Mouse (Mus musculus): ENCODE results near the gene Ulk3. TPM values are rescaled to one million over a fixed set of nuclear protein-coding genes. Genes with fewer than 3 reads are reported as not detected.

Gene Ulk3
- 16.9 and 18.8 TPM in 2 replicates for polyA plus RNA-seq (2015; fragmentation: Nextera tagmentation; extraction: Ambion mirVana)

GRCm38 (mm10) chr9:57589224-57590126, at the start of gene Ulk3:
Gene Ulk3 (plus strand): TSS chr9:57589452.
- peak within 1 kb of the TSS; percentile 87 for H3K4me3 ChIP-seq (replicated peaks)
- no peaks in the 10 kb centered on the region for H3K27me3 ChIP-seq
- H3K9ac ChIP-seq: peak within 1 kb of the TSS; percentile 70
- no peaks in the 10 kb centered on the region for H3K9me3 ChIP-seq (replicated peaks)
- peaks cover 49% of the 10 kb centered on the region for H3K36me3 ChIP-seq
- H3K4me2 ChIP-seq: peak within 1 kb of the TSS; percentile 95
- under 1% methylated on average over 58 of the region's 58 CpGs for WGBS
- peak within 1 kb of the TSS; percentile 94 for H3K27ac ChIP-seq
- peak; percentile 81 for ATAC-seq (replicated peaks; ENCODE audit: low FRiP score)
- H3K4me1 ChIP-seq: peaks cover 37% of the 10 kb centered on the region

- H3K36me3 ChIP-seq: peaks cover 63% of the 10 kb centered on the region
- WGBS: 93% methylated on average over 2 of the region's 2 CpGs
- no peak for ATAC-seq (replicated peaks; ENCODE audit: low FRiP score)
Observed at GRCm38 (mm10) chr9:57539550-57539949, 49.7 kb upstream of the Ulk3 start.

GRCm38 (mm10) chr9:57541312-57541711, 47.9 kb upstream of the Ulk3 start:
- no peaks in the 10 kb centered on the region for H3K27me3 ChIP-seq
- H3K36me3 ChIP-seq: peaks cover 72% of the 10 kb centered on the region
- no peak overlapping the region for H3K27ac ChIP-seq
- 6% methylated on average over 1 of the region's 1 CpGs for WGBS
- ATAC-seq (replicated peaks; ENCODE audit: low FRiP score): no peak
- no peak overlapping the region for H3K4me3 ChIP-seq (replicated peaks)
- H3K4me2 ChIP-seq: no peak overlapping the region
- no peak overlapping the region for H3K9ac ChIP-seq
- H3K4me1 ChIP-seq: peaks cover 22% of the 10 kb centered on the region
- H3K9me3 ChIP-seq (replicated peaks): no peaks in the 10 kb centered on the region

More at GRCm38 (mm10) chr9:57539550-57539949, 49.7 kb upstream of the Ulk3 start:
- Histone ChIP-seq H3K27ac (no peak overlapping the region), H3K9me3 (replicated peaks) (no peaks in the 10 kb centered on the region), H3K4me2 (no peak overlapping the region), H3K27me3 (no peaks in the 10 kb centered on the region), H3K4me1 (peaks cover 22% of the 10 kb centered on the region), H3K4me3 (replicated peaks) (no peak overlapping the region), H3K9ac (no peak overlapping the region)

GRCm38 (mm10) chr9:57543951-57544350, 45.3 kb upstream of the Ulk3 start:
- WGBS: 76% methylated on average over 3 of the region's 3 CpGs
- Histone ChIP-seq H3K36me3 (peaks cover 96% of the 10 kb centered on the region), H3K27me3 (no peaks in the 10 kb centered on the region)

GRCm38 (mm10) chr9:57547287-57547686, 42.0 kb upstream of the Ulk3 start:
- Histone ChIP-seq H3K27me3 (no peaks in the 10 kb centered on the region), H3K27ac (no peak overlapping the region), H3K36me3 (peaks cover 84% of the 10 kb centered on the region), H3K4me3 (replicated peaks) (no peak overlapping the region), H3K9ac (no peak overlapping the region), H3K4me1 (peaks cover 7% of the 10 kb centered on the region), H3K9me3 (replicated peaks) (no peaks in the 10 kb centered on the region), H3K4me2 (no peak overlapping the region)
- no peak for ATAC-seq (replicated peaks; ENCODE audit: low FRiP score)
- WGBS: 73% methylated on average over 5 of the region's 5 CpGs

More at GRCm38 (mm10) chr9:57543951-57544350, 45.3 kb upstream of the Ulk3 start:
- ATAC-seq (replicated peaks; ENCODE audit: low FRiP score): no peak
- H3K4me2 ChIP-seq: no peak overlapping the region
- H3K27ac ChIP-seq: no peak overlapping the region
- H3K9ac ChIP-seq: no peak overlapping the region
- H3K9me3 ChIP-seq (replicated peaks): no peaks in the 10 kb centered on the region
- H3K4me3 ChIP-seq (replicated peaks): no peak overlapping the region
- peaks cover 3% of the 10 kb centered on the region; the same call in 1 of the 2 replicates for H3K4me1 ChIP-seq

GRCm38 (mm10) chr9:57547869-57548268, 41.4 kb upstream of the Ulk3 start:
- Histone ChIP-seq H3K4me3 (replicated peaks) (no peak overlapping the region), H3K27me3 (no peaks in the 10 kb centered on the region), H3K4me2 (no peak overlapping the region), H3K27ac (no peak overlapping the region), H3K9ac (no peak overlapping the region), H3K4me1 (peaks cover 7% of the 10 kb centered on the region), H3K9me3 (replicated peaks) (no peaks in the 10 kb centered on the region), H3K36me3 (peaks cover 78% of the 10 kb centered on the region)
- no peak for ATAC-seq (replicated peaks; ENCODE audit: low FRiP score)
- WGBS: 88% methylated on average over 11 of the region's 11 CpGs

GRCm38 (mm10) chr9:57549186-57549585, 40.1 kb upstream of the Ulk3 start:
- Histone ChIP-seq H3K9ac (no peak overlapping the region), H3K9me3 (replicated peaks) (no peaks in the 10 kb centered on the region), H3K27me3 (no peaks in the 10 kb centered on the region), H3K27ac (no peak overlapping the region), H3K36me3 (peaks cover 67% of the 10 kb centered on the region), H3K4me1 (peaks cover 7% of the 10 kb centered on the region), H3K4me3 (replicated peaks) (no peak overlapping the region), H3K4me2 (no peak overlapping the region)
- no peak for ATAC-seq (replicated peaks; ENCODE audit: low FRiP score)
- WGBS: 92% methylated on average over 4 of the region's 4 CpGs

GRCm38 (mm10) chr9:57550126-57550862, 39.0 kb upstream of the Ulk3 start:
- Histone ChIP-seq H3K9me3 (replicated peaks) (no peaks in the 10 kb centered on the region), H3K4me2 (no peak overlapping the region), H3K4me3 (replicated peaks) (no peak overlapping the region), H3K27me3 (no peaks in the 10 kb centered on the region), H3K27ac (no peak overlapping the region), H3K9ac (no peak overlapping the region), H3K4me1 (peaks cover 7% of the 10 kb centered on the region), H3K36me3 (peaks cover 56% of the 10 kb centered on the region)
- 87% methylated on average over 11 of the region's 11 CpGs for WGBS
- no peak for ATAC-seq (replicated peaks; ENCODE audit: low FRiP score)

- WGBS: 2% methylated on average over 28 of the region's 28 CpGs
- Histone ChIP-seq H3K4me3 (replicated peaks) (peak within 1 kb of the TSS; percentile 68), H3K4me1 (peaks cover 7% of the 10 kb centered on the region), H3K36me3 (peaks cover 36% of the 10 kb centered on the region), H3K27me3 (no peaks in the 10 kb centered on the region), H3K9me3 (replicated peaks) (no peaks in the 10 kb centered on the region), H3K9ac (peak within 1 kb of the TSS; percentile 66), H3K4me2 (peak within 1 kb of the TSS; percentile 76), H3K27ac (no peak within 1 kb of the TSS)
- ATAC-seq (replicated peaks; ENCODE audit: low FRiP score): peak; percentile 53; the same call in 1 of the 2 replicates
Observed at GRCm38 (mm10) chr9:57552139-57552887, 36.9 kb upstream of the Ulk3 start, which contains the start of gene Mpi. Gene Mpi (minus strand): TSS chr9:57552763.

- H3K4me3 ChIP-seq (replicated peaks): no peak overlapping the region
- no peak for ATAC-seq (replicated peaks; ENCODE audit: low FRiP score)
Observed at GRCm38 (mm10) chr9:57553119-57553518, 36.1 kb upstream of the Ulk3 start.

GRCm38 (mm10) chr9:57554753-57555152, 34.5 kb upstream of the Ulk3 start:
- no peak overlapping the region for H3K4me2 ChIP-seq
- no peak overlapping the region for H3K27ac ChIP-seq
- no peaks in the 10 kb centered on the region for H3K27me3 ChIP-seq
- 68% methylated on average over 3 of the region's 3 CpGs for WGBS
- no peak overlapping the region for H3K4me3 ChIP-seq (replicated peaks)
- peaks cover 7% of the 10 kb centered on the region for H3K4me1 ChIP-seq
- ATAC-seq (replicated peaks; ENCODE audit: low FRiP score): no peak
- no peak overlapping the region for H3K9ac ChIP-seq
- peaks cover 11% of the 10 kb centered on the region for H3K36me3 ChIP-seq
- no peaks in the 10 kb centered on the region for H3K9me3 ChIP-seq (replicated peaks)

More at GRCm38 (mm10) chr9:57553119-57553518, 36.1 kb upstream of the Ulk3 start:
- peaks cover 7% of the 10 kb centered on the region for H3K4me1 ChIP-seq
- no peaks in the 10 kb centered on the region for H3K27me3 ChIP-seq
- H3K27ac ChIP-seq: no peak overlapping the region
- WGBS: 72% methylated on average over 11 of the region's 11 CpGs
- no peak overlapping the region for H3K9ac ChIP-seq
- peaks cover 28% of the 10 kb centered on the region for H3K36me3 ChIP-seq
- H3K9me3 ChIP-seq (replicated peaks): no peaks in the 10 kb centered on the region
- H3K4me2 ChIP-seq: no peak overlapping the region

All from kidney, embryonic 15.5 days (tissue).